Mouse (Mus musculus) heart, postnatal 0 days (tissue): Measurements from ENCODE around the gene Axl. TPM values are rescaled to one million over a fixed set of nuclear protein-coding genes. Genes with fewer than 3 reads are reported as not detected.
"Not testable (repeated sequence)": the region's sequence is repeated elsewhere in the genome, so short reads cannot be mapped to it uniquely, and the experiment has no call there.

ENCODE experiments used
- ATAC-seq: fragments of 200-750 bp; cut with Nextera tagmentation; 2 replicates; pipeline ENCODE4 v1.8.0; 2017; ENCODE audit warnings: low read depth, moderate number of reproducible peaks, moderate library complexity; ENCODE audit not compliant: insufficient read depth
- DNase-seq: peaks from one replicate; pipeline ENCODE4 v3.0.0-alpha.2; 2016; ENCODE audit warnings: low spot score
- H3K27ac ChIP-seq: fragments of 300-500 bp; sonication (generic); 2 replicates; pipeline ENCODE4 v1.5.1; 2014; ENCODE audit warnings: low read depth, mild to moderate bottlenecking
- H3K27me3 ChIP-seq: fragments of 300-500 bp; sonication (generic); 2 replicates; pipeline ENCODE4 v1.6.1; 2014; ENCODE audit warnings: low read length, mixed read lengths; ENCODE audit not compliant: control insufficient read depth, insufficient read depth
- H3K36me3 ChIP-seq: fragments of 300-500 bp; sonication (generic); replicated peaks from 2 replicates; pipeline ENCODE4 v1.6.1; 2014; ENCODE audit warnings: low read length, mixed read lengths; ENCODE audit not compliant: control insufficient read depth, insufficient read depth
- H3K4me1 ChIP-seq: fragments of 300-500 bp; sonication (generic); 2 replicates; pipeline ENCODE4 v1.6.1; 2014; ENCODE audit warnings: antibody characterized with exemption; ENCODE audit not compliant: control insufficient read depth, insufficient read depth
- H3K4me2 ChIP-seq: fragments of 300-500 bp; sonication (generic); 2 replicates; pipeline ENCODE4 v1.6.1; 2014; ENCODE audit warnings: low read depth, mild to moderate bottlenecking, low read length, moderate library complexity
- H3K4me3 ChIP-seq: fragments of 300-500 bp; sonication (generic); 2 replicates; pipeline ENCODE4 v1.5.1; 2014; ENCODE audit warnings: low read depth, low read length
- H3K9ac ChIP-seq: fragments of 300-500 bp; sonication (generic); replicated peaks from 2 replicates; pipeline ENCODE4 v1.6.1; 2014; ENCODE audit warnings: low read depth, low read length, mixed read lengths
- H3K9me3 ChIP-seq: fragments of 300-500 bp; sonication (generic); replicated peaks from 2 replicates; pipeline ENCODE4 v1.6.1; 2016; ENCODE audit warnings: low read length; ENCODE audit not compliant: control insufficient read depth
- CTCF ChIP-seq: IDR thresholded peaks from 2 replicates; pipeline ENCODE4 v1.5.1; 2016; ENCODE audit warnings: antibody characterized with exemption, control low read depth, low read depth
- EP300 ChIP-seq: IDR thresholded peaks from 2 replicates; pipeline ENCODE4 v1.6.1; 2016; ENCODE audit warnings: antibody characterized with exemption, low read depth
- WGBS: fragments of 180-500 bp; shearing (Covaris S2); extraction: QIAGEN DNeasy Blood & Tissue Kit; methylation state at CpG from one replicate; pipeline ENCODE4 v1.1.7; 2014; 5-methylcytosine and 5-hydroxymethylcytosine counted together
- polyA plus RNA-seq: library from polyadenylated mRNA; unstranded; fragments of >200 nt; fragmentation: Nextera tagmentation; extraction: Ambion mirVana; gene quantifications from 2 replicates; pipeline ENCODE4 v1.2.1, GENCODE M21; 2015
- total RNA-seq: library from RNA; depleted of rRNA; stranded (reverse); fragments of >200 nt; gene quantifications from 2 replicates; pipeline ENCODE4 v1.2.3, GENCODE M21; 2014; ENCODE audit warnings: low replicate concordance

Gene Axl
- total and polyA plus RNA-seq, 2 experiments from 2014 or later = 33.3 to 63.8 TPM

GRCm38 (mm10) chr7:25801031-25801430 is 12.5 kb upstream of the Axl start:
- no peak for DNase-seq

GRCm38 (mm10) chr7:25799369-25799768 is 10.9 kb upstream of the Axl start:
- no peak overlapping the region for H3K27ac ChIP-seq
- no peak overlapping the region for H3K4me2 ChIP-seq
- no peak overlapping the region for H3K4me3 ChIP-seq
- no peaks in the 10 kb centered on the region for H3K9me3 ChIP-seq
- H3K9ac ChIP-seq = no peak overlapping the region
- ATAC-seq (no peak), DNase-seq (no peak)
- 73% methylated on average over 1 of the region's 1 CpGs for WGBS
- 0 out of 2 replicates have a peak, but pooled peaks cover 7% of the 10 kb centered on the region for H3K4me1 ChIP-seq
- H3K36me3 ChIP-seq = no peaks in the 10 kb centered on the region
- H3K27me3 ChIP-seq = no peaks in the 10 kb centered on the region
- TF ChIP-seq CTCF (no peak), EP300 (no peak)

More at GRCm38 (mm10) chr7:25801031-25801430, 12.5 kb upstream of the Axl start:
- Histone ChIP-seq H3K9ac (no peak overlapping the region), H3K4me2 (no peak overlapping the region), H3K4me1 (0 out of 2 replicates have a peak, but pooled peaks cover 7% of the 10 kb centered on the region), H3K27ac (no peak overlapping the region), H3K9me3 (no peaks in the 10 kb centered on the region), H3K27me3 (no peaks in the 10 kb centered on the region), H3K36me3 (no peaks in the 10 kb centered on the region), H3K4me3 (no peak overlapping the region)
- no peak for TF ChIP-seq CTCF
- TF ChIP-seq EP300 = no peak
- no peak for ATAC-seq
- WGBS = 85% methylated on average over 6 of the region's 6 CpGs

- Histone ChIP-seq H3K4me1 (0 out of 2 replicates have a peak, but pooled peaks cover 7% of the 10 kb centered on the region), H3K27ac (no peak overlapping the region), H3K4me2 (no peak overlapping the region), H3K9ac (no peak overlapping the region), H3K27me3 (no peaks in the 10 kb centered on the region), H3K9me3 (no peaks in the 10 kb centered on the region), H3K4me3 (no peak overlapping the region), H3K36me3 (no peaks in the 10 kb centered on the region)
- WGBS = 83% methylated on average over 2 of the region's 2 CpGs
- DNase-seq (no peak), ATAC-seq (no peak)
- no peak for TF ChIP-seq CTCF
- no peak for TF ChIP-seq EP300
These were observed 10.0 kb upstream of the Axl start for GRCm38 (mm10) chr7:25798540-25798939.

- Histone ChIP-seq H3K27me3 (no peaks in the 10 kb centered on the region), H3K9ac (no peak overlapping the region), H3K36me3 (no peaks in the 10 kb centered on the region), H3K9me3 (no peaks in the 10 kb centered on the region), H3K4me3 (no peak overlapping the region), H3K27ac (no peak overlapping the region), H3K4me1 (no peaks in the 10 kb centered on the region), H3K4me2 (no peak overlapping the region)
- ATAC-seq = no peak
- no peak for DNase-seq
- TF ChIP-seq EP300 (no peak), CTCF (no peak)
- WGBS = 70% methylated on average over 8 of the region's 8 CpGs
These were observed 6.3 kb upstream of the Axl start for GRCm38 (mm10) chr7:25794775-25795174.

- 61% methylated on average over 3 of the region's 3 CpGs for WGBS
- Histone ChIP-seq H3K27me3 (no peaks in the 10 kb centered on the region), H3K9ac (no peak overlapping the region), H3K27ac (no peak overlapping the region), H3K4me3 (no peak overlapping the region), H3K4me1 (peaks cover under 1% of the 10 kb centered on the region; the same call in 1 of the 2 replicates), H3K4me2 (no peak overlapping the region), H3K9me3 (no peaks in the 10 kb centered on the region), H3K36me3 (no peaks in the 10 kb centered on the region)
- no peak for TF ChIP-seq EP300
- TF ChIP-seq CTCF = no peak
- DNase-seq = no peak
- no peak for ATAC-seq
These were observed 5.2 kb upstream of the Axl start for GRCm38 (mm10) chr7:25793679-25794078.

GRCm38 (mm10) chr7:25792966-25793365 is 4.5 kb upstream of the Axl start:
- DNase-seq, ATAC-seq: not testable (repeated sequence)
- 53% methylated on average over 9 of the region's 9 CpGs for WGBS

More at GRCm38 (mm10) chr7:25792966-25793365, 4.5 kb upstream of the Axl start:
- not testable (repeated sequence) for H3K36me3 ChIP-seq, H3K27me3 ChIP-seq, H3K9me3 ChIP-seq, H3K4me2 ChIP-seq, H3K4me3 ChIP-seq, H3K27ac ChIP-seq, H3K9ac ChIP-seq, H3K4me1 ChIP-seq
